Mouse (Mus musculus): ENCODE results near the gene Pogk. TPM values are rescaled to one million over a fixed set of nuclear protein-coding genes. Genes with fewer than 3 reads are reported as not detected.

Gene Pogk
- polyA plus RNA-seq, 1 experiment from 2014 or later = 0.89 TPM

- no peak for ATAC-seq (ENCODE audit: low read depth)
- Histone ChIP-seq H3K4me1 (ENCODE audit: control insufficient read depth, low read depth, low read length) (no peaks in the 10 kb centered on the region), H3K4me3 (ENCODE audit: low read depth, low read length) (no peak overlapping the region), H3K36me3 (ENCODE audit: control insufficient read depth, insufficient read depth) (no peaks in the 10 kb centered on the region), H3K9ac (ENCODE audit: low read depth, low read length) (no peak overlapping the region), H3K27ac (ENCODE audit: low read length) (no peak overlapping the region), H3K9me3 (replicated peaks; ENCODE audit: control insufficient read depth, low read length) (no peaks in the 10 kb centered on the region), H3K4me2 (ENCODE audit: low read depth, low read length) (no peak overlapping the region), H3K27me3 (ENCODE audit: control insufficient read depth, insufficient read depth, low read depth, low read length) (no peaks in the 10 kb centered on the region)
- WGBS (ENCODE audit: insufficient replicate concordance) = 70% methylated on average over 5 of the region's 5 CpGs
Measured at GRCm38 (mm10) chr1:166343586-166343985, 66.1 kb downstream of the Pogk start.

DNA sequence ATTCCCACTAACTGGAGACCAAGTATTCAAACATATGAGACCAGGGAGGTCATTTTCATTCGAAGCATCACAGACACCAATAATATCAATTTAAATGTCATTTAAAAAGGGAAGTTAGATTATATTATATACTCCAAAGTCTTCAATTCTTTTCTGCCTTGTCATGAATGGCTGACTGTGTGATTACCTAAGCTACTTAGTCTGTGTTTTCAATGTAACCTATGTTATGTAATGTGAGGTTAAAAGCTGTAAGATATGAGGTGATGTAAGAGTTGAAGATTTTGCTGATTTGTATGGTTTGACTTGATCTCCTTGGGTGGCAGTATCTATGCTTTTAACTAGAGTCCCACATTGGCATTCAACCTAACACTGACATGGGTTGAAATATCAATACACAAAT lies 67.1 kb downstream of the Pogk start:
- Histone ChIP-seq H3K9ac (ENCODE audit: low read depth, low read length) (no peak overlapping the region), H3K27me3 (ENCODE audit: control insufficient read depth, insufficient read depth, low read depth, low read length) (no peaks in the 10 kb centered on the region), H3K36me3 (ENCODE audit: control insufficient read depth, insufficient read depth) (no peaks in the 10 kb centered on the region), H3K4me2 (ENCODE audit: low read depth, low read length) (no peak overlapping the region), H3K27ac (ENCODE audit: low read length) (no peak overlapping the region), H3K9me3 (replicated peaks; ENCODE audit: control insufficient read depth, low read length) (no peaks in the 10 kb centered on the region), H3K4me3 (ENCODE audit: low read depth, low read length) (no peak overlapping the region), H3K4me1 (ENCODE audit: control insufficient read depth, low read depth, low read length) (no peaks in the 10 kb centered on the region)
- 46% methylated on average over 1 of the region's 1 CpGs for WGBS (ENCODE audit: insufficient replicate concordance)
- no peak for ATAC-seq (ENCODE audit: low read depth)

DNA sequence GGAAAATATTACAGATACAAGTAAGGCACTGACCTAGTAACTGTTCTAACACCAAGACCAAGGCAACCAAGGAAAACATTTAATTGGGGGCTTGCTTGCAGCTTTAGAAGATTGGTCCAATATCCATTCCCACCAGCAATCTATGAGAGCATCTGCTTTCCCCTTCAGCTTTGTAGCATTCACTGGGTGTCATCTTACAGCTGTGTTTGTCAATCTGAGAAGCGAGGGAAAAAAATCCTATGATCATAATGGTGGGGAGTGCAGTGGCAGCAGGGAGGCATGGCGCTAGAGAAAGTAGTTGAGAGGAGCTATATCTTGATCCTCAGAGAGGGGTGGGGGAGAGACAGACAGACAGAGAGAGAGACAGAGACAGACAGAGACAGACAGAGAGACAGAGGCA lies 67.6 kb downstream of the Pogk start:
- Histone ChIP-seq H3K36me3 (ENCODE audit: control insufficient read depth, insufficient read depth) (no peaks in the 10 kb centered on the region), H3K4me3 (ENCODE audit: low read depth, low read length) (no peak overlapping the region), H3K27me3 (ENCODE audit: control insufficient read depth, insufficient read depth, low read depth, low read length) (no peaks in the 10 kb centered on the region), H3K4me2 (ENCODE audit: low read depth, low read length) (no peak overlapping the region), H3K4me1 (ENCODE audit: control insufficient read depth, low read depth, low read length) (no peaks in the 10 kb centered on the region), H3K9ac (ENCODE audit: low read depth, low read length) (no peak overlapping the region), H3K27ac (ENCODE audit: low read length) (no peak overlapping the region), H3K9me3 (replicated peaks; ENCODE audit: control insufficient read depth, low read length) (no peaks in the 10 kb centered on the region)
- ATAC-seq (ENCODE audit: low read depth) = no peak
- 64% methylated on average over 2 of the region's 2 CpGs for WGBS (ENCODE audit: insufficient replicate concordance)

DNA sequence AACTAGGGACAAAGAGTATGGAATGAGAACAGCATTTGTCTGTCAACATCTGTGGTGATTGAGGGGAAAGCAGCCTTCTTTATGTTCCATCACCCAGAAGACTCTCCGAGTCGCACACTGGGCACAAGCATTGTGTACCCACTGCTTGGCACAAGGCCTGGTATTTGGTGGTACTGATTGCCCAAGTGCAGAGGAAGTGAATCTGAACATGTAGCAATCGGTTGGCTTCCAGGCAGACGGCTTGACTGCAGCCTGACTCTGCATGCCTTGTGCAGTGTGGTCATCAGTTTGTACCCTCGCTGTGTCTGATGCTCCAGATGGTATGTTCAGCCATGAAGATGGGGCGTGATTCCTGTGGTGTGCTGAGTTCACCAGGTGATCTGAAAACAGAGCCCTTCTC lies 70.6 kb downstream of the Pogk start:
- Histone ChIP-seq H3K4me1 (ENCODE audit: control insufficient read depth, low read depth, low read length) (no peaks in the 10 kb centered on the region), H3K4me3 (ENCODE audit: low read depth, low read length) (no peak overlapping the region), H3K27ac (ENCODE audit: low read length) (no peak overlapping the region), H3K27me3 (ENCODE audit: control insufficient read depth, insufficient read depth, low read depth, low read length) (no peaks in the 10 kb centered on the region), H3K9me3 (replicated peaks; ENCODE audit: control insufficient read depth, low read length) (no peaks in the 10 kb centered on the region; the same call in 1 of the 2 replicates), H3K4me2 (ENCODE audit: low read depth, low read length) (no peak overlapping the region), H3K36me3 (ENCODE audit: control insufficient read depth, insufficient read depth) (no peaks in the 10 kb centered on the region), H3K9ac (ENCODE audit: low read depth, low read length) (no peak overlapping the region)
- ATAC-seq (ENCODE audit: low read depth) = no peak; the same call in 1 of the 2 replicates
- WGBS (ENCODE audit: insufficient replicate concordance) = 53% methylated on average over 6 of the region's 6 CpGs

Other genes starting within 250 kb of the Pogk start
- gene Mael, start 171.1 kb downstream of the Pogk start, polyA plus RNA-seq (2015; fragmentation: Nextera tagmentation; extraction: Ambion mirVana) = not detected in 2 replicates
- 0.04 and 0.05 TPM in 2 replicates for gene Ildr2, start 155.7 kb downstream of the Pogk start, polyA plus RNA-seq (2015; fragmentation: Nextera tagmentation; extraction: Ambion mirVana)
- 16.7 and 17.9 TPM in 2 replicates for gene Tada1, start 30.8 kb downstream of the Pogk start, polyA plus RNA-seq (2015; fragmentation: Nextera tagmentation; extraction: Ambion mirVana)
- not detected in 2 replicates for gene Gm4846, start 87.7 kb upstream of the Pogk start, polyA plus RNA-seq (2015; fragmentation: Nextera tagmentation; extraction: Ambion mirVana)
- gene Gm4847, start 237.8 kb upstream of the Pogk start, polyA plus RNA-seq (2015; fragmentation: Nextera tagmentation; extraction: Ambion mirVana) = not detected in 2 replicates